ENCODE assay signal across 8 mouse cellular contexts in genomic region chr11:119392001-119392614, GRCm38 (mm10). TPM values are rescaled to one million over a fixed set of nuclear protein-coding genes. Genes with fewer than 3 reads are reported as not detected.
A peak's percentile ranks its signal among the peaks of the same experiment; 100 is the strongest.
DNase-seq lines count a peak whose midpoint lies in the region; ATAC-seq lines count a peak whose summit lies in the region.

No protein-coding gene starts in this region.

- intact Hi-C loops in heart, postnatal 25 days (cut with DNase I) = loop anchor here (5.0 kb wide), 1 partner anchor 35 kb away; the partner anchor contains the start of genes Sgsh and Slc26a11

- DNase-seq in A20 (ENCODE audit: low read depth, low spot score) (peak; percentile 93), R1 (ENCODE audit: low read depth, low spot score) (peak; percentile 90)
- DNase-seq in heart, postnatal 25 days (ENCODE audit: low spot score) = peak; percentile 50
- peak; percentile 80 to 89 for DNase-seq in kidney, postnatal 4 days
- peak; percentile 66 to 70 for DNase-seq in thymus, postnatal 10 days (ENCODE audit: low spot score in 2 of 2)
- no peak for DNase-seq in cerebellum, adult 11 months

- peak; percentile 81 for ATAC-seq in erythroblast, adult 5-6 weeks (replicated peaks; ENCODE audit: low FRiP score, poor library complexity, severe bottlenecking)
- ATAC-seq in megakaryocyte-erythroid progenitor cell, adult 5-6 weeks (replicated peaks; ENCODE audit: low FRiP score, low TSS enrichment, poor library complexity, severe bottlenecking) = peak; percentile 51

RNA-seq across cellular contexts. Expression of gene Rnf213, which starts 0.8 kb away (rescaled TPM):
- total RNA-seq in erythroblast, adult 5-6 weeks (2015; ENCODE audit: low replicate concordance) = 90.7 and 93.4 TPM in 2 replicates
- total RNA-seq in erythroblast, adult 5-6 weeks (2017; ENCODE audit: low replicate concordance) = 77.5 and 79.4 TPM in 2 replicates
- 10 to 100 TPM; 14.6 TPM for total RNA-seq in heart, postnatal 25 days (2021)
- total RNA-seq in megakaryocyte-erythroid progenitor cell, adult 5-6 weeks (2014; fragmentation: Nextera tagmentation) = 87.9 and 107 TPM in 2 replicates
- total RNA-seq in megakaryocyte-erythroid progenitor cell, adult 5-6 weeks (2017) = 69.3 and 77.1 TPM in 2 replicates

RNA-seq across cellular contexts. Expression of gene Slc26a11, which starts 36.8 kb away (rescaled TPM):
- total RNA-seq in erythroblast, adult 5-6 weeks (2015; ENCODE audit: low replicate concordance) = not detected in 2 replicates
- total RNA-seq in erythroblast, adult 5-6 weeks (2017; ENCODE audit: low replicate concordance) = 0.70 TPM in 1 of 2 replicates, not detected in the other
- total RNA-seq in heart, postnatal 25 days (2021) = 1 to 10 TPM; 2.3 to 2.8 TPM
- total RNA-seq in megakaryocyte-erythroid progenitor cell, adult 5-6 weeks (2014; fragmentation: Nextera tagmentation) = 1.7 and 4.4 TPM in 2 replicates
- 0.65 and 1.5 TPM in 2 replicates for total RNA-seq in megakaryocyte-erythroid progenitor cell, adult 5-6 weeks (2017)

RNA-seq across cellular contexts. Expression of gene Sgsh, which starts 36.8 kb away (rescaled TPM):
- 0.77 and 4.2 TPM in 2 replicates for total RNA-seq in erythroblast, adult 5-6 weeks (2015; ENCODE audit: low replicate concordance)
- total RNA-seq in erythroblast, adult 5-6 weeks (2017; ENCODE audit: low replicate concordance) = 1.5 and 3.2 TPM in 2 replicates
- 1 to 10 TPM; 4.8 to 5.1 TPM for total RNA-seq in heart, postnatal 25 days (2021)
- total RNA-seq in megakaryocyte-erythroid progenitor cell, adult 5-6 weeks (2014; fragmentation: Nextera tagmentation) = 6.3 and 11.9 TPM in 2 replicates
- 3.6 and 5.1 TPM in 2 replicates for total RNA-seq in megakaryocyte-erythroid progenitor cell, adult 5-6 weeks (2017)

Comparison
In these comparisons a context has a peak if more than half of its experiments do, and no peak if none do; other contexts are left out.
1. RNA of gene Rnf213, which starts 0.8 kb away (total RNA-seq): 69.3 to 107 TPM in megakaryocyte-erythroid progenitor cell, adult 5-6 weeks and 77.5 to 93.4 TPM in erythroblast, adult 5-6 weeks; 14.6 TPM in heart, postnatal 25 days; every median in the first group is over 4 times any median in the second.